Mouse (Mus musculus): ENCODE measurements at regions not wholly inside any gene's neighbourhood (a gene's known extent, or its start where the extent isn't known, plus 50 kb on each side); places are given as distances from the start of the nearest gene placed in this dataset.

GRCm38 (mm10) chr10:121150668-121151067, 116.9 kb downstream of the Wif1 start:
- DNase-seq (ENCODE audit: low spot score in 2 of 2) = no peak

GRCm38 (mm10) chr10:121153625-121154024, 119.9 kb downstream of the Wif1 start:
- DNase-seq (ENCODE audit: low spot score in 2 of 2) = no peak

GRCm38 (mm10) chr10:121160499-121160898, 126.7 kb downstream of the Wif1 start:
- no peak for DNase-seq (ENCODE audit: low spot score in 2 of 2)

GRCm38 (mm10) chr10:121161201-121161600, 127.4 kb downstream of the Wif1 start:
- no peak for DNase-seq (ENCODE audit: low spot score in 2 of 2)

GRCm38 (mm10) chr10:121174022-121174421, 140.3 kb downstream of the Wif1 start:
- DNase-seq (ENCODE audit: low spot score in 2 of 2) = no peak

GRCm38 (mm10) chr10:121189139-121189538, 155.4 kb downstream of the Wif1 start:
- no peak for DNase-seq (ENCODE audit: low spot score in 2 of 2)

- no peak for DNase-seq (ENCODE audit: low spot score in 2 of 2)
These were observed 151.8 kb downstream of the Tbc1d30 start for GRCm38 (mm10) chr10:121199236-121199635.

- no peak for DNase-seq (ENCODE audit: low spot score in 2 of 2)
These were observed 148.5 kb downstream of the Tbc1d30 start for GRCm38 (mm10) chr10:121202531-121202930.

- DNase-seq (ENCODE audit: low spot score in 2 of 2) = no peak
These were observed 145.5 kb downstream of the Tbc1d30 start for GRCm38 (mm10) chr10:121205551-121205950.

GRCm38 (mm10) chr10:121206002-121206742, 144.9 kb downstream of the Tbc1d30 start:
- DNase-seq (ENCODE audit: low spot score in 2 of 2) = peak; percentile 16 to 49

- no peak for DNase-seq (ENCODE audit: low spot score in 2 of 2)
These were observed 144.4 kb downstream of the Tbc1d30 start for GRCm38 (mm10) chr10:121206743-121207039.

Data from left cerebral cortex, adult 9 months (tissue).